Mouse (Mus musculus): ENCODE results near the gene Abcc6.

GRCm38 (mm10) chr7:46045882-46046281, 15.8 kb upstream of the Abcc6 start:
- no peak for TF ChIP-seq POLR2A (IDR thresholded peaks at IDR 0.05; ENCODE audit: low read depth, low read length)
- no peak for TF ChIP-seq CTCF (IDR thresholded peaks at IDR 0.05; ENCODE audit: extremely low read depth, insufficient read length, insufficient replicate concordance, low read depth, low read length)
